Mouse (Mus musculus) erythroid progenitor cell, adult 5-6 weeks (primary cell): Measurements from ENCODE around the gene Pla2g3. TPM values are rescaled to one million over a fixed set of nuclear protein-coding genes. Genes with fewer than 3 reads are reported as not detected.

Source experiments
- total RNA-seq, 2 experiments: library from RNA; stranded (forward) in 1 of 2; stranded (reverse) in 1 of 2; fragments of 150-400 nt in 1 of 2; fragments of 186-747, 209-891 nt in 1 of 2; gene quantifications; 2 replicates each; pipeline versions ENCODE4 v1.2.3 to v1.2.4; 2015 to 2017; ENCODE audit warnings: low replicate concordance in 2 of 2

Pla2g3 gene
- total RNA-seq, 2 experiments from 2014 or later: not detected

Other genes starting within 250 kb of the Pla2g3 start
- 130 and 148 TPM in 2 replicates for gene Drg1, start 221.9 kb upstream of the Pla2g3 start, total RNA-seq (2015; ENCODE audit: low replicate concordance)
- 91.5 and 154 TPM in 2 replicates for gene Drg1, start 221.9 kb upstream of the Pla2g3 start, total RNA-seq (2017; ENCODE audit: low replicate concordance)
- gene Patz1, start 199.4 kb upstream of the Pla2g3 start, total RNA-seq (2015; ENCODE audit: low replicate concordance): 14.1 and 17.6 TPM in 2 replicates
- 18.2 and 31.6 TPM in 2 replicates for gene Patz1, start 199.4 kb upstream of the Pla2g3 start, total RNA-seq (2017; ENCODE audit: low replicate concordance)
- 2.1 and 4.3 TPM in 2 replicates for gene Pik3ip1, start 157.9 kb upstream of the Pla2g3 start, total RNA-seq (2015; ENCODE audit: low replicate concordance)
- gene Pik3ip1, start 157.9 kb upstream of the Pla2g3 start, total RNA-seq (2017; ENCODE audit: low replicate concordance): 2.7 and 20.2 TPM in 2 replicates
- 5.0 and 12.6 TPM in 2 replicates for gene Limk2, start 79.1 kb upstream of the Pla2g3 start, total RNA-seq (2015; ENCODE audit: low replicate concordance)
- 9.1 and 16.8 TPM in 2 replicates for gene Limk2, start 79.1 kb upstream of the Pla2g3 start, total RNA-seq (2017; ENCODE audit: low replicate concordance)
- gene Rnf185, start 35.9 kb upstream of the Pla2g3 start, total RNA-seq (2015; ENCODE audit: low replicate concordance): 0.72 and 3.4 TPM in 2 replicates
- gene Rnf185, start 35.9 kb upstream of the Pla2g3 start, total RNA-seq (2017; ENCODE audit: low replicate concordance): 0.23 and 0.77 TPM in 2 replicates
- gene Inpp5j, start 16.5 kb downstream of the Pla2g3 start, total RNA-seq (2015; ENCODE audit: low replicate concordance): 1.3 TPM in 1 of 2 replicates, not detected in the other
- not detected in 2 replicates for gene Inpp5j, start 16.5 kb downstream of the Pla2g3 start, total RNA-seq (2017; ENCODE audit: low replicate concordance)
- 1.8 TPM in 1 of 2 replicates, not detected in the other for gene Selenom, start 26.4 kb downstream of the Pla2g3 start, total RNA-seq (2015; ENCODE audit: low replicate concordance)
- gene Selenom, start 26.4 kb downstream of the Pla2g3 start, total RNA-seq (2017; ENCODE audit: low replicate concordance): 3.3 TPM in 1 of 2 replicates, not detected in the other
- 6.1 TPM in 1 of 2 replicates, not detected in the other for gene Smtn, start 52.3 kb downstream of the Pla2g3 start, total RNA-seq (2015; ENCODE audit: low replicate concordance)
- gene Smtn, start 52.3 kb downstream of the Pla2g3 start, total RNA-seq (2017; ENCODE audit: low replicate concordance): 0.39 and 2.9 TPM in 2 replicates
- gene Morc2a, start 160.9 kb downstream of the Pla2g3 start, total RNA-seq (2015; ENCODE audit: low replicate concordance): 5.0 and 15.9 TPM in 2 replicates
- 7.2 and 9.3 TPM in 2 replicates for gene Morc2a, start 160.9 kb downstream of the Pla2g3 start, total RNA-seq (2017; ENCODE audit: low replicate concordance)